Mouse (Mus musculus): ENCODE measurements around the gene Bend7.

DNA sequence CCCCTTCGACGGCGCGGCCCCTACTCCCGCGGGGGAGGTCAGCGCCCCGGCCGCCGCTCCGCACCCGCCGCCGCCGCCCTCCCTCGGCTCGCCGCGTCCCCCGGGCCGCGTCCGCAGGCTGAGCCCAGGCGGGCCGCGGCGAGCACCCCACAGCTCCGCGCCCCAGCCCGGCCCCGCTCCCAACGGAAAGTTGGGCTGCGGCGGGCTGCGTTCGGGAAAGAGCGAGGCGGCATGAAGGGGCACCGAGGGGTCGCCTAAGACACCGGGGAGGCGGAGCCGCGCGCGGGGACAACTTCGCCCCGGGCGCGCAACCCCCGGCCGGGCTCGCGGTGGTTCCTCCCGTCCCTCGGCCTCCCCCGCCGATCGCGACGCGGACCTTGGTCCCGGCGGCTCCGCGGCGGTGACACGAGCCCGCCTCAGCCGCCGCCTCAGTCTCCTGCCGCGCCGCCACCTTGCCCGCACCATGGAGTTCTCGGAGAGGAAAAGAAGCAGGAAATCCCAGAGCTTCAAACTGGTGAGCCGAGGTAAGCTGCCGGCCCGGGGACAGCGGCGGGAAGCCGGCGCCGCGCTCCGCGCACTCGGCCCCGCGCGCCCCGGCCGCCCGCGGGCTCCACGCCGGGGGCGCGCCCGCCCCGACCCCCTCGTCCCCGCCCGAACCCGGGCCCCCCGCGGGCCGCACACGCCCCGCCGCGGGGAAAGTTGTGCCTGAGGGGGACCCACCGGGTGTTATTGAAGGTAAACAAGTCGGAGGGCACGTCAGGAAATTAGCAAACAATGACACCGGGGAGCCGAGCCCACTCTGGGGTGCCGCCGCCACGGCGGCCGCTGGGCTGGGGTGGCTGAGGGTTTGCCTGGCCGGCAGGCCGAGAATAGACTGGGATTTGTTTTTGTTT is at the start of gene Bend7:
- TF ChIP-seq CTCF (IDR thresholded peaks at IDR 0.05; ENCODE audit: extremely low read depth, insufficient read depth, low read length) = no peak
- TF ChIP-seq POLR2A (IDR thresholded peaks at IDR 0.05; ENCODE audit: extremely low read depth, insufficient read depth, low read length) = no peak

Data from cortical plate, adult 2 months (tissue).